In the genomic region with DNA sequence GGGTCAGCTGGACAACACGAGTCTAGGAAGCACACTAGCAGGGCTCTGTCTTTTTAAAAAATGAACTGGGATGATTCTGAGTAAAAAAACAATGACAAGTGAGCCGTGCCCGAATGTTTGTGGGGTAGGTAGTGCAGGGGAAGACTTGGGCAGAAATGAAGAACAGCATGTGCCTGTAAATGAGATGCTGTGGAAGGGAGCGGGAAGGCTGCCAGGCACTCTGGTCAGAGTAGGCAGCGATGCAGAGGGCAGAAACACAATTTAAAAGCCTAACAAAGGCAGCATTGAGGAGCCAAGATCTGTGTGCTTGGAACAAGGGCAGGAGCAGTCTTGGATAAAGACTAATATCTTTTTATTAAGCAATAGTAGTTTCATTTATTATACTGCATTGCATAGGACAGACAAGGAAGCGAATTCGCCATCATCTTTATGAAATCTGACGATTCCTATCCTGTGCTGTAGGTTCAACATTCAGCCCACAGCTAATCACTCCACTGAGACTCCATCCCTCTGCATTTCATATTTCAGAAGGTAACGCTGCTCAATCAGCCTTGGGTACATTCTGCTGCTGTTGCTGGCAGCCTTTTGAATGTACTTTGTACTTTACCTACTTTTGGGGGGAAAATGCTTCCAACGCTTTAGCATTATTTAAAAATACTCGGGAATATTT, we compare ENCODE assay signal across 13 mouse cellular contexts.
DNase-seq lines count a peak whose midpoint lies in the region; ATAC-seq lines count a peak whose summit lies in the region.
"Had no signal": no experiment of that assay in that cellular context is flagged by ENCODE, and none has a peak within 500 bp of the region (broad histone marks: within the 10 kb centered on the region; RNA-seq: fewer than 3 reads in every experiment).

No protein-coding gene starts in this region.

- H3K27me3 ChIP-seq in neural tube, embryonic 13.5 days = no peaks in the 10 kb centered on the region
- H3K27me3 ChIP-seq: heart, embryonic 13.5 days; megakaryocyte, embryonic 14.5 days had no signal

- H3K9me3 ChIP-seq in neural tube, embryonic 13.5 days = peaks cover 16% of the 10 kb centered on the region
- H3K9me3 ChIP-seq: megakaryocyte, embryonic 14.5 days had no signal

- 70% methylated on average over 11 of the region's 11 CpGs for WGBS in neural tube, embryonic 13.5 days

- H3K4me1 ChIP-seq in neural tube, embryonic 13.5 days (replicated peaks) = no peaks in the 10 kb centered on the region
- H3K4me1 ChIP-seq: heart, embryonic 13.5 days; megakaryocyte, embryonic 14.5 days had no signal

- H3K36me3 ChIP-seq in neural tube, embryonic 13.5 days = no peaks in the 10 kb centered on the region
- H3K36me3 ChIP-seq: heart, embryonic 13.5 days had no signal

- peak; percentile 56; the same call in 1 of the 2 replicates for ATAC-seq in neural tube, embryonic 13.5 days (ENCODE audit: low read depth)

- no peak overlapping the region; the same call in 1 of the 2 replicates for H3K27ac ChIP-seq in neural tube, embryonic 13.5 days (replicated peaks)
- H3K27ac ChIP-seq: heart, embryonic 13.5 days had no signal

- H3K4me2 ChIP-seq in neural tube, embryonic 13.5 days = no peak overlapping the region
- H3K4me2 ChIP-seq: heart, embryonic 13.5 days had no signal

- H3K9ac ChIP-seq in neural tube, embryonic 13.5 days = no peak overlapping the region
- H3K9ac ChIP-seq: heart, embryonic 13.5 days had no signal

- no peak for DNase-seq in neural tube, embryonic 10.5 days (ENCODE audit: extremely low spot score, low spot score)
- peak; percentile 23 to 61 for DNase-seq in frontal cortex, postnatal 14 days (ENCODE audit: low spot score in 2 of 2)
- peak; percentile 47 to 87 for DNase-seq in left cerebral cortex, adult 9 months (ENCODE audit: low spot score in 2 of 2)
- no peak for DNase-seq in gastrocnemius, adult 8-10 months (ENCODE audit: low spot score in 2 of 2)
- DNase-seq in gastrocnemius, postnatal 25 days = no peak
- DNase-seq in thymus, postnatal 4 days = no peak
- no peak for DNase-seq in lung, postnatal 25 days (ENCODE audit: low spot score)
- DNase-seq: adrenal gland, adult 2 months; kidney, postnatal 25 days; spleen, adult 18-20 months had no signal

- H3K4me3 ChIP-seq in neural tube, embryonic 13.5 days = no peak overlapping the region
- H3K4me3 ChIP-seq: heart, embryonic 13.5 days; megakaryocyte, embryonic 14.5 days had no signal

Comparison
In these comparisons a context has a peak if more than half of its experiments do, and no peak if none do; other contexts are left out.
1. DNase-seq: peak in frontal cortex, postnatal 14 days (2 of 2) and left cerebral cortex, adult 9 months (2 of 2); none in neural tube, embryonic 10.5 days (single experiment), gastrocnemius, adult 8-10 months (0 of 2), gastrocnemius, postnatal 25 days (single experiment), thymus, postnatal 4 days (single experiment) and lung, postnatal 25 days (single experiment).